Mouse (Mus musculus): ENCODE measurements around the gene Top2a. TPM values are rescaled to one million over a fixed set of nuclear protein-coding genes. Genes with fewer than 3 reads are reported as not detected.

Top2a gene
- total RNA-seq, 2 experiments from 2014 or later: 132 to 334 TPM

DNA sequence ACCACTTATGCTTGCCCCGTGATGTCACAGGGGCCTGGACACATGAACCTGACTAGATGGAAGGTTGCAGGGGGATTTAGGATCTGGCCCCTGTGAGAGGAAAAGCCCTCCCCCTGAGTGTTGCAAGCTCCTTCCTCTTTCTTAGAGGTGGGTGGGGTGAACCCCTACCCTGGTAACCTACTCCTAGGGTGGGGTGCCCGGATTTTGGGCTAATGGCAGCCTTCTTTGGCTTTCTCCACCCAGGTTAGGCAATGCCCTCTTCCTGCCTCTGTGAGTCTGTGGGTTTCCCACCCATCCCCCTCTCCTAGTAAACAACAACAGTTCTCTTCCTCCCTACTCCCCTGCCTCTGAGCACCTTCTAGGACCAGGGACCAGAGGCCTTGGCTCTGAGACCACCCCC, 71.3 kb downstream of the Top2a start:
- no peak for ATAC-seq (replicated peaks; ENCODE audit: low FRiP score, poor library complexity, severe bottlenecking)

DNA sequence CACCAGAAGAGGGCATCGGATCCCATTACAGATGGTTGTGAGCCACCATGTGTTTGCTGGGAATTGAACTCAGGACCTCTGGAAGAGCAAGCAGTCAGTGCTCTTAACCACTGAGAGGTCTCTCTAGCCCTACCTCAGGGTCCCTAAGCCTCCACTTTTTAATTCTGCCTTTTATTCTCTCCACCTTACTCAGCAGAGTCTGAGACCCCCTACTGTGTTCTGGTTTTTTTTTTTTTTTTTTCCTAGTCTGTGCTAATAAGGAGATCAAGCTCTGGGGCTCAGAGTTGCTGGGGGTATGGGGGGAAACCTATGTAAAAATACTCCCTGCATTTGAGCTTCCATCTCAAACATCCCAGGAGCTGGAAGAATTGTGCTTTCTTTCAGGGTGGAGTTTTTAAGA, 71.9 kb downstream of the Top2a start:
- no peak for ATAC-seq (replicated peaks; ENCODE audit: low FRiP score, poor library complexity, severe bottlenecking)

DNA sequence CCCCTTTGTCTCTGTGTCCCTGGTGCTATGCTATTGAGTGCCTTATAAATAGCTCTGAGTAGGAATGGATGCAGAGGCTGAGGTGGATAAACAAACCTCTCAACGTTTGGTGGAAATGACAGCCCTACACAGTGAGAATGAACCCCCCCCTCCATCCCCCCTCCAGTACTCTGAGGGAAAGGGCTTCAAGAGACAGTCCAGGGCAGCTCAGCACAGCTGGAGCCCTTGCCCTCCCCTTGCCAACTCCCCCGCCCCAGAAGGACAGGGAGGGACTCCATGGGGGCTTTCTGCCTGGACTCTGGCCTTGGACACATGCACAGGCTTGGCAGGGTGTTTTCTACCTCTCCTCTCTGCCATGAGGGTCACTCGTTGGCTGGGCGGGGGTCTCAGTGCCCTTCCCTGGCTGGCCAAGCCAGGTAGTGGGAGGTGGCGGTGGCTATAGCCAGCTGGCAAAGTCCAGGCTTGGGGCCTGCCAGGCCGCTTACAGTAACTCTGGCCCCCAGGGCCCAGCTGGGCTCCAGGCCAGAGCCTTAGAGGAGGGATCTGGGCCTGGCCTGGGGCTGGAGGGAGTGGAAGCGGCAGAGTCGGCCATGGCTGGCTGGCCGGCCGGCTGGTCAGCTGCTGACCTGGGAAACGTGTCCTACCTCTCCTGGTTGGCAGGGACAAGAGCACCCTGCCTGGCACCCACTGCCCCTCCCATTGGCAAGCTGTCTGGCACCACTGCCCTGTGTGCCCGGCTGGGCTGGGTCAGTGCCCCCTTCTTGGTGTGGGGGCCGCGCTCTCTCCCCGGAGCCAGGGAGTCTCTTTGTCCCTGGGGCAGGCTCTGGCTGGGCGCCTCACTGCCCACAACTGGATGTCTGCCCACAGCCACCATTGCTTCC, 72.7 kb downstream of the Top2a start:
- ATAC-seq (replicated peaks; ENCODE audit: low FRiP score, poor library complexity, severe bottlenecking): 0 out of 2 replicates have a peak, but pooled peaks have one; percentile 18

DNA sequence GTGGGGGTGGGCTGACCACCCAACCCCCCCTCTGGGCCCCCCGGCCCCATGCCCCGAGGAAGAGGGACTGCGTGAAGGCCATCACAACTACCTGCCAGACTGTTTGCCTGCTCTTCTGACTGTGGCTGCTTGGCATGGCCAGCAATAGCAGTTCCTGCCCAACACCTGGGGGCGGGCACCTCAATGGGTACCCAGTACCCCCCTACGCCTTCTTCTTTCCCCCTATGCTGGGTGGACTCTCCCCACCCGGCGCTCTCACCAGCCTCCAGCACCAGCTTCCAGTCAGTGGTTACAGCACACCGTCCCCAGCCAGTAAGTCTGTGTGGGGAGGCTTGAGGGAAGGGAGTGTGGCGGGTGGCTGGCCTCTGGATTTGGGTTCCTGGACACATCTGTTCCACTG, 73.5 kb downstream of the Top2a start:
- no peak for ATAC-seq (replicated peaks; ENCODE audit: low FRiP score, poor library complexity, severe bottlenecking)

DNA sequence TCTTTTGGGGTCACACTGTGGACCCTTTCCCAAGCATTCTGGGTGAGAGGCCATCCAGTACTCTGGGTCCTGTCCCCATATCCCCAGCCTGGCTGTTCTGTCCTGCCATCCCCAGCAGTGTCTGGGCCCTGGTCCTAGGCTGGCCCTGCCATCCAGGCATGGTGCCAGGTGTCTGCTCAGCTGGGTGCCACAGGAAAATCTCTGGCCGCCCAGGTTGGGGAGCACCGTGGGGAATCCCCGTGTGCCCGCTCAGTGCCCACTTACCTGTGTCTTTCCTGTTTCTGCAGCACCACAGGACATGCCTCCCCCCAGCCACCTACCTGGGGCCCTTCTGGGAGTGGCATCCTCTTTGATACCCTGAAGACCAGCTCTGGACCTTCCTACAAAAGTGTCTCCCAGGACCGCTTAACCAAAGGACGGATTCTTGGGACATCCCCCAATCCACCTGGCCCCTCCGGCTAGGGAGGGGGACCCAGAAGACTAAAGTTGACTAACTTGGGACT, 74.0 kb downstream of the Top2a start:
- ATAC-seq (replicated peaks; ENCODE audit: low FRiP score, poor library complexity, severe bottlenecking): no peak

DNA sequence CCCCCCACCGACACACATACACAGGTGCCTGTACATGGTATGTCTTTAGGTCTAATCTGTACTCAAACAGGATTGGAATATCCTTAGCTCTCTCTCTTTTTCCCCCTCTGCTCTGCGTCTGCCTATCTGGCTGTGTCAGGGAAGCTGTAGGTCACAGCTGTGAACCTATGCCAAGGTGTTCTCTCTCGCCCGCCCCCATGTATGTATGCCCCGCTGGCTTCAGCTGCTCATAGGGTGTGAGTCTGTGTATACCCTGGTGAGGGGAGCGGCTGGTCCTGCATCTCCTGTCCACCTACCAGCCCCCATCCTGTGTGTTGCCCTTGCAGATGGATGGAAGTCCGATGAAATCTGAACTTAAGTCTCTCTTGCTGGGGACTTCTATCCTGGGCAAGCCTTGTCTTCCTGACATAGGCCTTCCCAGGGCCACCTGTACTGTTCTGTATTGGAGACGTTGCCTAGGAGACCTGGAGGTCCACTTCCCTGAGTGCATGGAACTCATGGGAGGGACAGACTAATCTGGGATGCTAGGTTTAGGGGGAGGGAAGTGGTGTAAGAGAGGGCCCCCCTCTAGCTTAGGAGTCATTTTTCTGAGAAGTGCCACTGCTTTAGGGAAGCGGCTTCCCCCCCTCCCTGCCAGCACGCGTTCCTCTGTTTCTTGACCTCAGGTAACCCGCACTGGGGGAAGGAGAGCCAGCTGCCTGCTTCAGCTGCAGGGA, 74.6 kb downstream of the Top2a start:
- ATAC-seq (replicated peaks; ENCODE audit: low FRiP score, poor library complexity, severe bottlenecking): no peak

DNA sequence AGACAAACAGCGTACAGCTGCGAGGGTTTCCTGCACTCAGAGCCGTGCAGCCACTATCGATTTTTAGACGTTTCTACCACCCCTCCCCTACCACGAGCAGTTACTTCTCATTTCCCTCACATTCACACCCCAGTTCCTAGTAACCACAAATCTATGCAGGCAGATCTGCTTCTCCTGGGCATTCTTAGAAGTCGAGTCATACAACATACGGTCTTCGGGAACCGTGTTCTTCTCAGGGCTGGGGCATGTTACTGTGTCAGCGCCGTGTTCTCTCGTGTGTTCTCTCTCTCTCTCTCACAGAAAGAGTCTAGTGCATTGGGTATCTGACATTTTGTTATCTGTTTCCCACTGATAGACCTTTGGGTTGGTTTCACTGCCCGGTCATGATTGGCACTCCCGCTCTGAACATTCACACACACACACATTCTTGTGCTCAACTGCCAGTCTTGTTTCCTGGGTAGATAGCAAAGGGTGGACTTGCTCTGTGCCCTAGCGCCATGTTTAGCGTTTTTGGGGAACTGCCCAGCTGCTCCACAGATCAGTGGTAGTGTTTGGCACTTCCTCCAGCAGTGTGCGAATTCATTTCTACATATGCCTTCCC, 75.9 kb downstream of the Top2a start:
- no peak for ATAC-seq (replicated peaks; ENCODE audit: low FRiP score, poor library complexity, severe bottlenecking)

DNA sequence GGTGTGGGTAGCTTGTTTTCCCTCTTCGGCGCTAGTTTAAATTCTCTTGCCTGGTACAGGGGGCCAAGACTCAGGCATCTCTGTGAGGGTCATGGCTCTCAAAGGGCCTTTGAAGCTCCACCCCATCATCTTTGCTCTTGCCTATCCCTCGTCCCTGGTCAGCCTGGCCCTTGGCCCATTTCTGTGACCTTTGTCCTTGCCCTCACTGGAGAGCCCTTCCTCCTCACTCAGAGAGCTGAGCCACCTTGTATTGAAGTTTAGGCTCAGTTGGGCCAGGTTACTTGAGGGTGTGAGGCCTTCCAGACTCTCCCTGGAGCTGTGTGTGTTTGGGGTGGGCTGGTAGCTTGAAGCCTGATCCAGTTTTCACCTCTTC, 78.4 kb downstream of the Top2a start:
- ATAC-seq (replicated peaks; ENCODE audit: low FRiP score, poor library complexity, severe bottlenecking): no peak

DNA sequence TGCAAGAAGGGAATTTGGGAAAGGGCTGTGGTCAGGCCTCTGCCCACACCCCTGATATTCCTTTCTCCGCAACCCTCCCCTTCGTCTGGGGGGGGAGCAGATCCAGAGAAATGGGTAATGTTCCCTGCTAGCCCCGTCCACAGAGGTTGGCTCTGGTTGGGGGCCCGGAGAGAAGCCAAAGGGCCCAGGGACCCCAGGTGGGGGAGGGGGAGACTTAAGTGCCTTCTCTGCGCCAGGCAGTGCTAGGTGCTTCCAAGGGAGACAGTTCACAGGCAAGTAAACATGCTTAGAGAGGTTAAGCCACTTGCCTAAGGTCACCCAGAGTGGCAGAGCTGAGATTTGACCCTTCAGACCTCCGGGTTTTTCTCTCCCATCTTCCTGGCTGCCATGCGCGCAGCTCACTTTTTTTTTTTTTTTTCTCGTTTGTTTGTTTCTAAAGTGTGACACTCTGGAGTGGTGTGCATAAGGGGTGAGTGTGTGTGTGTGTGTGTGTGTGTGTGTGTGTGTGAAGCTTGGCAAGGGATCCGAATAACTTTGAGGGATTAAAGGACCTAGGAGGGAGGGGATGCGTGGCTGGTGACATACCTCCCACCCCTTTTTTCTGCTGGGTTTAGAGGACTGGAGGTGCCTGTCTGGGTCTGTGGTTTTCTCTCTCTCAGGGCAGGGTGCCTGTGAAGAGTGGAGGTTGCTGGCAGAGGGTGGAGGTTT, 78.9 kb downstream of the Top2a start:
- no peak for ATAC-seq (replicated peaks; ENCODE audit: low FRiP score, poor library complexity, severe bottlenecking)

DNA sequence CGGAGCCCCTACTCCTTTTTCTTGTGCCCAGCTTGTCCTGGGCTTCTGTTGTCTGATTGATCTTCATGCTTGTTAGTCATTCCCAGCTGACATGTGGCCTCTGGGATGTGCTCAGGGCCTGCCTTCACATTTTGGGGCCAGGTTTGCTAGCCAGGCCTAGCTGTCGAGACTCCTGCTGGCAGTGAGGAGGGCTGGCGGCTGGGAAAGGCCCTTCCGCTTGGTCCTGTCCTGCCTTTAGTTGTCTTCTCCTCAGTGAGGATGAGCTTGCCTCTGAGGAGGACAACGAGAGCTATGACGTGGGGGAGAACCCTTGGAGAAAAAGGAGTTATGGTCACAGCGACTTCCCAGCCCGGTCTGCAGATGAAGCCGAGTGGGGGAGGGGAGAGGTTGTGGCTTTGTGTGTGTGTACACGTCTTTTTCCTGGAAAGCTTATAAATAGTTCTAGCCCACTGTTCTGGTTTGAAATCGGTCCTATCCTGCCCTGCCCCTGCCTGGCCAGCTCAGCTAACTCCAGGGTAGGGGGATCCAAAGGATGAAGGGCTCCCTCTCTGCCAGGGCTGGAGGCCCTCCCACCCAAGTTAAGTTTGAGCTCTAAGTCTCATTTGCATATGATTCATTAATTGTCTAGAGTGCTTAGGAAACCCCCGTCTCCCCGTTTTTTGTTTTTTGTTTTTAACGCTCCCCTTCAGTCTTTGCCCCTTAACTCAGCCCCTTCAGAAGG, 80.1 kb downstream of the Top2a start:
- ATAC-seq (replicated peaks; ENCODE audit: low FRiP score, poor library complexity, severe bottlenecking): no peak

Other genes with a start within 250 kb of the Top2a start
- gene Nr1d1, start 248.9 kb downstream of the Top2a start, total RNA-seq (2015; ENCODE audit: low replicate concordance): not detected in 2 replicates
- 0.26 and 0.42 TPM in 2 replicates for gene Nr1d1, start 248.9 kb downstream of the Top2a start, total RNA-seq (2017; ENCODE audit: low replicate concordance)
- gene Msl1, start 228.7 kb downstream of the Top2a start, total RNA-seq (2015; ENCODE audit: low replicate concordance): 30.3 and 42.7 TPM in 2 replicates
- 26.1 and 26.3 TPM in 2 replicates for gene Msl1, start 228.7 kb downstream of the Top2a start, total RNA-seq (2017; ENCODE audit: low replicate concordance)
- gene Casc3, start 219.3 kb downstream of the Top2a start, total RNA-seq (2015; ENCODE audit: low replicate concordance): 20.0 and 23.6 TPM in 2 replicates
- 15.7 and 26.5 TPM in 2 replicates for gene Casc3, start 219.3 kb downstream of the Top2a start, total RNA-seq (2017; ENCODE audit: low replicate concordance)
- not detected in 2 replicates for gene Rapgefl1, start 187.4 kb downstream of the Top2a start, total RNA-seq (2015; ENCODE audit: low replicate concordance)
- 0.42 TPM in 1 of 2 replicates, not detected in the other for gene Rapgefl1, start 187.4 kb downstream of the Top2a start, total RNA-seq (2017; ENCODE audit: low replicate concordance)
- 9.4 and 21.7 TPM in 2 replicates for gene Wipf2, start 160.6 kb downstream of the Top2a start, total RNA-seq (2015; ENCODE audit: low replicate concordance)
- 6.4 and 8.2 TPM in 2 replicates for gene Wipf2, start 160.6 kb downstream of the Top2a start, total RNA-seq (2017; ENCODE audit: low replicate concordance)
- 20.0 and 20.1 TPM in 2 replicates for gene Cdc6, start 116.4 kb downstream of the Top2a start, total RNA-seq (2015; ENCODE audit: low replicate concordance)
- 46.7 and 54.2 TPM in 2 replicates for gene Cdc6, start 116.4 kb downstream of the Top2a start, total RNA-seq (2017; ENCODE audit: low replicate concordance)
- gene Rara, start 96.4 kb downstream of the Top2a start, total RNA-seq (2015; ENCODE audit: low replicate concordance): 13.1 and 13.2 TPM in 2 replicates
- 2.8 TPM in 2 replicates for gene Rara, start 96.4 kb downstream of the Top2a start, total RNA-seq (2017; ENCODE audit: low replicate concordance)
- not detected in 2 replicates for gene Gjd3, start 41.2 kb downstream of the Top2a start, total RNA-seq (2015; ENCODE audit: low replicate concordance)
- not detected in 2 replicates for gene Gjd3, start 41.2 kb downstream of the Top2a start, total RNA-seq (2017; ENCODE audit: low replicate concordance)
- gene Igfbp4, start 17.1 kb upstream of the Top2a start, total RNA-seq (2015; ENCODE audit: low replicate concordance): 10.8 and 29.7 TPM in 2 replicates
- 26.1 and 41.5 TPM in 2 replicates for gene Igfbp4, start 17.1 kb upstream of the Top2a start, total RNA-seq (2017; ENCODE audit: low replicate concordance)
- gene Tns4, start 65.1 kb upstream of the Top2a start, total RNA-seq (2015; ENCODE audit: low replicate concordance): 0.77 TPM in 1 of 2 replicates, not detected in the other
- gene Tns4, start 65.1 kb upstream of the Top2a start, total RNA-seq (2017; ENCODE audit: low replicate concordance): 0.42 TPM in 1 of 2 replicates, not detected in the other
- gene Ccr7, start 130.9 kb upstream of the Top2a start, total RNA-seq (2015; ENCODE audit: low replicate concordance): 1.0 and 2.9 TPM in 2 replicates
- gene Ccr7, start 130.9 kb upstream of the Top2a start, total RNA-seq (2017; ENCODE audit: low replicate concordance): 0.60 and 0.98 TPM in 2 replicates
- 70.0 and 77.8 TPM in 2 replicates for gene Smarce1, start 206.8 kb upstream of the Top2a start, total RNA-seq (2015; ENCODE audit: low replicate concordance)
- gene Smarce1, start 206.8 kb upstream of the Top2a start, total RNA-seq (2017; ENCODE audit: low replicate concordance): 133 and 177 TPM in 2 replicates
- not detected in 2 replicates for gene Krt222, start 219.9 kb upstream of the Top2a start, total RNA-seq (2015; ENCODE audit: low replicate concordance)
- 0.28 TPM in 1 of 2 replicates, not detected in the other for gene Krt222, start 219.9 kb upstream of the Top2a start, total RNA-seq (2017; ENCODE audit: low replicate concordance)